Mouse (Mus musculus) CH12.LX (cell line): ENCODE results near the gene Rmi2. TPM values are rescaled to one million over a fixed set of nuclear protein-coding genes. Genes with fewer than 3 reads are reported as not detected.

Source experiments
- DNase-seq: peaks from one replicate; pipeline ENCODE4 v3.0.0-alpha.2; 2013; ENCODE audit errors: extremely low read depth
- H3K27ac ChIP-seq: 2 replicates; pipeline ENCODE4 v1.5.1; 2012; ENCODE audit warnings: low read depth, mild to moderate bottlenecking, control low read depth, moderate library complexity; ENCODE audit not compliant: insufficient read depth
- H3K27me3 ChIP-seq: replicated peaks from 2 replicates; pipeline ENCODE3; 2012; ENCODE audit warnings: inconsistent platforms
- H3K36me3 ChIP-seq, 2 experiments: replicated peaks in 1 of 2; 2 replicates each; pipeline versions ENCODE3 to v1.6.1; 2012; ENCODE audit warnings: inconsistent platforms in 1 of 2, low read length in 1 of 2, mild to moderate bottlenecking in 1 of 2, mixed read lengths in 1 of 2, moderate library complexity in 1 of 2; ENCODE audit not compliant: control insufficient read depth in 1 of 2, insufficient read depth in 1 of 2
- H3K4me1 ChIP-seq, 2 experiments: 2 replicates each; pipeline ENCODE4 v1.6.1; 2012; ENCODE audit warnings: inconsistent platforms in 1 of 2, moderate library complexity in 1 of 2; ENCODE audit not compliant: insufficient read depth in 2 of 2, control insufficient read depth in 1 of 2
- H3K4me2 ChIP-seq: 2 replicates; pipeline ENCODE4 v1.6.1; 2012; ENCODE audit warnings: low read depth, mild to moderate bottlenecking, control low read depth; ENCODE audit not compliant: poor library complexity, insufficient read depth, severe bottlenecking
- H3K4me3 ChIP-seq, 3 experiments: fragments of 150-350 bp in 1 of 3; sonication (generic) in 1 of 3; replicated peaks in 1 of 3; 2 replicates each; pipeline versions ENCODE3 to v1.5.1; 2011 to 2012; ENCODE audit warnings: low read depth in 2 of 3, low read length in 2 of 3, mild to moderate bottlenecking in 2 of 3, moderate library complexity in 2 of 3, control low read depth in 1 of 3, improper control_type of control experiment in 1 of 3, inconsistent platforms in 1 of 3, mixed read lengths in 1 of 3; ENCODE audit not compliant: poor library complexity in 1 of 3
- H3K79me2 ChIP-seq: replicated peaks from 2 replicates; pipeline ENCODE4 v1.6.1; 2012; ENCODE audit warnings: mild to moderate bottlenecking, moderate library complexity; ENCODE audit not compliant: control insufficient read depth, poor library complexity, insufficient read depth, severe bottlenecking; ENCODE audit errors: extremely low read depth
- H3K9ac ChIP-seq: 2 replicates; pipeline ENCODE4 v1.6.1; 2012; ENCODE audit warnings: low read depth, mild to moderate bottlenecking, control low read depth, moderate library complexity; ENCODE audit not compliant: insufficient read depth
- H3K9me3 ChIP-seq: replicated peaks from 2 replicates; pipeline ENCODE3; 2012; ENCODE audit warnings: low read length, inconsistent platforms, mixed read lengths
- BHLHE40 ChIP-seq: IDR thresholded peaks from 2 replicates; pipeline ENCODE4 v1.6.1; 2011; ENCODE audit warnings: mild to moderate bottlenecking, low read depth, low read length, improper control_type of control experiment
- CHD1 ChIP-seq: IDR thresholded peaks from 2 replicates; pipeline ENCODE4 v1.6.1; 2012; ENCODE audit warnings: low read depth, low read length, improper control_type of control experiment, inconsistent platforms
- CHD2 ChIP-seq: IDR thresholded peaks from 2 replicates; pipeline ENCODE4 v1.6.1; 2011; ENCODE audit warnings: low read length, improper control_type of control experiment
- EP300 ChIP-seq: IDR thresholded peaks from 2 replicates; pipeline ENCODE4 v1.6.1; 2011; ENCODE audit warnings: low read length, improper control_type of control experiment
- ETS1 ChIP-seq: conservative IDR thresholded peaks from 2 replicates; pipeline ENCODE4 v1.6.1; 2012; ENCODE audit warnings: low read depth, mild to moderate bottlenecking, inconsistent platforms, low read length, improper control_type of control experiment, moderate library complexity
- IRF4 ChIP-seq: IDR thresholded peaks from 2 replicates; pipeline ENCODE4 v1.6.1; 2014; ENCODE audit warnings: low read depth, mild to moderate bottlenecking, inconsistent platforms, low read length, improper control_type of control experiment
- KAT2A ChIP-seq: IDR thresholded peaks from 2 replicates; pipeline ENCODE4 v1.6.1; 2012; ENCODE audit warnings: low read length, improper control_type of control experiment, inconsistent platforms; ENCODE audit not compliant: insufficient replicate concordance
- MAFK ChIP-seq: IDR thresholded peaks from 2 replicates; pipeline ENCODE4 v1.6.1; 2011; ENCODE audit warnings: low read length, improper control_type of control experiment; ENCODE audit not compliant: insufficient replicate concordance
- MAX ChIP-seq: IDR thresholded peaks from 2 replicates; pipeline ENCODE4 v1.6.1; 2011; ENCODE audit warnings: low read length, improper control_type of control experiment
- MXI1 ChIP-seq: IDR thresholded peaks from 2 replicates; pipeline ENCODE4 v1.6.1; 2011; ENCODE audit warnings: mild to moderate bottlenecking, low read depth, low read length, improper control_type of control experiment
- NELFE ChIP-seq: IDR thresholded peaks from 2 replicates; pipeline ENCODE4 v1.6.1; 2011; ENCODE audit warnings: low read depth, low read length, improper control_type of control experiment
- NRF1 ChIP-seq: IDR thresholded peaks from 2 replicates; pipeline ENCODE4 v1.6.1; 2014; ENCODE audit warnings: low read depth, mild to moderate bottlenecking, inconsistent platforms, low read length, improper control_type of control experiment, moderate library complexity
- POLR2A ChIP-seq: IDR thresholded peaks from 2 replicates; pipeline ENCODE4 v1.6.1; 2011; ENCODE audit warnings: low read depth, mild to moderate bottlenecking, improper control_type of control experiment, low read length
- POLR2AphosphoS2 ChIP-seq: IDR thresholded peaks from 2 replicates; pipeline ENCODE4 v1.6.1; 2011; ENCODE audit warnings: low read depth, low read length, improper control_type of control experiment
- RCOR1 ChIP-seq: conservative IDR thresholded peaks from 2 replicates; pipeline ENCODE4 v1.6.1; 2012; ENCODE audit warnings: low read depth, mild to moderate bottlenecking, inconsistent platforms, low read length, improper control_type of control experiment
- SIN3A ChIP-seq: IDR thresholded peaks from 2 replicates; pipeline ENCODE4 v1.6.1; 2012; ENCODE audit warnings: low read length, improper control_type of control experiment, inconsistent platforms
- SMC3 ChIP-seq: IDR thresholded peaks from 2 replicates; pipeline ENCODE4 v1.6.1; 2011; ENCODE audit warnings: low read depth, low read length, improper control_type of control experiment
- TCF12 ChIP-seq: IDR thresholded peaks from 2 replicates; pipeline ENCODE4 v1.6.1; 2014; ENCODE audit warnings: low read depth, mild to moderate bottlenecking, inconsistent platforms, low read length, improper control_type of control experiment
- USF1 ChIP-seq: IDR thresholded peaks from 2 replicates; pipeline ENCODE4 v1.6.1; 2014; ENCODE audit warnings: low read depth, mild to moderate bottlenecking, inconsistent platforms, low read length, improper control_type of control experiment
- USF2 ChIP-seq: conservative IDR thresholded peaks from 2 replicates; pipeline ENCODE4 v1.6.1; 2011; ENCODE audit warnings: low read depth, low read length, improper control_type of control experiment
- ZC3H11A ChIP-seq: IDR thresholded peaks from 2 replicates; pipeline ENCODE4 v1.6.1; 2012; ENCODE audit warnings: low read depth, mild to moderate bottlenecking, inconsistent platforms, low read length, improper control_type of control experiment
- dilution Hi-C: fragments of 300-500 bp; cut with MboI; formaldehyde crosslinking; loops from 2 replicates; pipeline ENCODE4 v1.14.3; 2020; ENCODE audit warnings: low sequenced_read_pairs; ENCODE audit not compliant: extremely low pct_unique_long_range_greater_than_20kb, extremely low pct_ligation_motif_present
- in situ Hi-C: fragments of 300-500 bp; cut with MboI; formaldehyde crosslinking; loops from 3 replicates; pipeline ENCODE4 v1.14.3; 2019; ENCODE audit warnings: low sequenced_read_pairs, low pct_ligation_motif_present, low pct_unique_long_range_greater_than_20kb, mixed read lengths
- polyA plus RNA-seq: library from polyadenylated mRNA; unstranded; fragments of >175 nt; gene quantifications from 2 replicates; pipeline ENCODE4 v1.2.1, GENCODE M21; 2012; ENCODE audit warnings: low read depth; ENCODE audit not compliant: insufficient read length
- total RNA-seq, 2 experiments: library from RNA; depleted of rRNA; stranded (reverse); fragments of 300-350 nt in 1 of 2; fragments of >200 nt in 1 of 2; gene quantifications; 2 replicates each; pipeline ENCODE4 v1.2.3; 2012 to 2014

Rmi2 gene
- total and polyA plus RNA-seq, 3 experiments, result 6.8 to 13.8 (median 9.3) TPM

DNA sequence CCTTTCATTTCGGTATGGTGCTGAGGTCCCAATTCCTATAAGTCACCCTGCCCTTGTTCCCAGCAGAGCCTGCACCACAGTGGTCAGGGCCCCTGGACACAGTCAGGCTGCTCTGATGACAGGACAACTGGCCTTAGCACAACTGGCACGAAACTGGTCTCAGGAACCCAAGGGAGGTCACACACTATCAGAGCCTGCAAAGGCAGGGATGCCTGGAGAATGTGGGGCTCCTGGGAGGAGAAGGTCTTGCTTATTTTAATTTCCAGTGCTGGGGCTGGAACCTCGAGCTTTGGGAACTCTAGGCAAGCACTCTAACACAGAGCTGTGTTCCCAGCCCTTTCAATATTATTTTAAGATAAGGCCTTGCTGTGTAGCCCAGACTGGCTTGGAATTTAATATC is 14.9 kb upstream of the Rmi2 start:
- in situ Hi-C loops, result no loop called here
- H3K4me2 ChIP-seq, result no peak overlapping the region
- no peaks in the 10 kb centered on the region for H3K36me3 ChIP-seq
- dilution Hi-C loops, result no loop called here
- no peaks in the 10 kb centered on the region for H3K79me2 ChIP-seq
- no peak overlapping the region for H3K9ac ChIP-seq
- H3K4me3 ChIP-seq, result no peak overlapping the region
- DNase-seq, result no peak
- no peak for TF ChIP-seq IRF4
- no peak for TF ChIP-seq ETS1
- no peak for TF ChIP-seq SMC3
- TF ChIP-seq NRF1, result no peak
- TF ChIP-seq MAX, result no peak
- TF ChIP-seq KAT2A, result no peak
- TF ChIP-seq SIN3A, result no peak
- TF ChIP-seq MAFK, result no peak
- TF ChIP-seq CHD1, result no peak
- TF ChIP-seq RCOR1, result no peak
- no peak for TF ChIP-seq USF1
- no peak for TF ChIP-seq POLR2A
- no peak for TF ChIP-seq USF2
- no peak for TF ChIP-seq BHLHE40
- TF ChIP-seq NELFE, result no peak
- TF ChIP-seq ZC3H11A, result no peak
- peaks cover 23 to 40% of the 10 kb centered on the region in 2 experiments for H3K4me1 ChIP-seq
- H3K27ac ChIP-seq, result no peak overlapping the region
- peaks cover 3% of the 10 kb centered on the region for H3K9me3 ChIP-seq
- peaks cover 4% of the 10 kb centered on the region for H3K27me3 ChIP-seq

DNA sequence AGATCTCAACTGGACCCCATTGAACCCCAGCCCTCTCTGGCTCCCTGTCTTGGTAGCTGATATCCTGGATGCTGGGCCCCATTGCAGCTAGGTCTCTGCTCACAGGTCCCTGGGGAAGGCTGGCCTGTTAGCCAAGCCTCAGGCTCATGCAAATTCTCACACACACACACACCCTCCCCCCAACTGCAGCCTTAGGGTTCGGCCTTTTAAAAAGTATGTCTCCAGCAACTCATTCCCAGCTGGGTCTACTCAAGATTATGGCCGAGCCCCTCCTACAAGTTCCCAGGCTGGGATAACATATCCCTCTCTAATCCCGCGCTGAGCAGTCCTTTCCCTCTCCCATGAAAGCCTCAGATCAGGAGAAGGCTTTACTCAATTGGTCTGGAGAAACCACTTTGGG is 13.5 kb upstream of the Rmi2 start:
- H3K4me3 ChIP-seq, result no peak overlapping the region
- H3K9me3 ChIP-seq, result peaks cover 3% of the 10 kb centered on the region
- no peak overlapping the region for H3K9ac ChIP-seq
- no peak overlapping the region for H3K27ac ChIP-seq
- peak overlapping the region; percentile 41 for H3K4me2 ChIP-seq
- H3K79me2 ChIP-seq, result no peaks in the 10 kb centered on the region
- H3K4me1 ChIP-seq, result peaks cover 21 to 37% of the 10 kb centered on the region in 2 experiments
- dilution Hi-C loops (no loop called here), in situ Hi-C loops (no loop called here)
- peak; percentile 74 for DNase-seq
- TF ChIP-seq POLR2AphosphoS2 (no peak), TCF12 (peak; percentile 50; the same call in 1 of the 2 replicates), EP300 (0 out of 2 replicates have a peak, but pooled peaks have one; percentile 37), MXI1 (0 out of 2 replicates have a peak, but pooled peaks have one; percentile 20), CHD2 (peak; percentile 56), ZC3H11A (no peak)
- peaks cover 3% of the 10 kb centered on the region for H3K27me3 ChIP-seq
- H3K36me3 ChIP-seq, result no peaks in the 10 kb centered on the region
